Mouse (Mus musculus) Patski (cell line): ENCODE measurements at regions not wholly inside any gene's neighbourhood (a gene's known extent, or its start where the extent isn't known, plus 50 kb on each side); places are given as distances from the start of the nearest gene placed in this dataset.
"Not testable (repeated sequence)": the region's sequence is repeated elsewhere in the genome, so short reads cannot be mapped to it uniquely, and the experiment has no call there.

Experiments used
- ATAC-seq: fragments of 100-300 bp; one replicate; pipeline ENCODE4 v1.8.0; 2021
- CTCF ChIA-PET: fragments of 350-600 bp; sonication (Branson Sonifier 250); formaldehyde crosslinking; loops from one replicate; lab custom pipeline; 2022; ENCODE audit warnings: inconsistent platforms; lab: Charles Lee
- POLR2A ChIA-PET: fragments of 350-600 bp; sonication (Branson Sonifier 250); formaldehyde crosslinking; loops from one replicate; lab custom pipeline; 2022; ENCODE audit warnings: antibody characterized with exemption, inconsistent platforms; lab: Charles Lee
- DNase-seq: peaks from one replicate; pipeline ENCODE4 v3.0.0-alpha.2; 2011; ENCODE audit warnings: low read depth, low spot score
- H3K27me3 ChIP-seq: fragments of 371-371 bp; one replicate; pipeline ENCODE4 v1.5.1; 2021
- CTCF ChIP-seq: fragments of 100-300 bp; IDR thresholded peaks from one replicate; pipeline ENCODE4 v1.5.1; 2021
- in situ Hi-C: fragments of 300-500 bp; cut with MboI; formaldehyde crosslinking; loops from 3 replicates; pipeline ENCODE4 v1.11.1; 2018; ENCODE audit warnings: low pct_unique_long_range_greater_than_20kb, mixed read lengths

DNA sequence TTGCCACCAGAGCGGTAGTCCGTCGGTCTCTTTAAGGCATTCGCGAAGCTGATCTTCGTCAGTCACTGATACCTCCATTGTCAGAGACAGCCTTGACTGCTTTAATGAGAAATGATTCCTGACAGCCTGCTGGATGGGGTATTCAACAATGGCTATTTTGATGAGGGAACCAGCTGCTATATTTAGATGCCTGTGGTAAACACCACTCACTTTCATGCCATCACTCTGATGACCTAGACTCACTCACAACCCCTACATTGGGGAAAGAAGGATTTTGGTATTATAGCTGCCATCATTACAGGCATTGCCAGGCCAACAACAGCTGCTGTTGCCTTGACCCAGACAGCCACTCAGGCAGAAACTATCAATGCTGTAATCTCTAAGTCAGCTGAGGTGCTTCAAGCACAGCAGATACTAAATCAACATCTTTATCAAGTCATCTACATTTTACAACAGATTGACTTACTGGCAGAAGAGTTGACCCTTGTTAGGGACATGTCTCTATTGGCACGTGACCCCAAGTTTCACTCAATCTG is 57.7 kb upstream of the Amn1 start:
- CTCF ChIA-PET: interaction anchor here (1.4 kb wide), 1 partner anchor 22 kb away, joined by 3 read pairs; no protein-coding TSS in a partner anchor

DNA sequence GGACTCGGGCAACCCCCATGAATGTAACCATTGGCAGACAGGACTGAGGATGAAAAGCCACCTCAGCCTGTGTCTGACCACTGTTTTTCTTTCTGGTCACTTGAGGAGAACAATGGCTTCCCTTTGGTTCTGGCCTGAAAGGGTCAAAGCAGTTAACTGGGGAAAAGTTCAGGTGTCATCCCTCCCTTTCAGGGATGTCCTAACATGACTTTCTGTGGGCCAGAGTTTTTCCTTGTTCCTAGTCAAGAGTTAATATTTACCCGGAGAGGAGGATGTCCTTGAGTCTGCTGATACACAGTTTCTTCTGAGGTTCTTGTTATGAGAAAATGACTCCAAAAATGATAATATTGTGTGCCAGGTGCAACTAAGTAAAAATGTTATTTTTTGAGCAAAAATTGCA is 57.2 kb upstream of the Amn1 start:
- CTCF ChIA-PET, H3K27me3 ChIP-seq, DNase-seq, ATAC-seq, in situ Hi-C loops, POLR2A ChIA-PET: not testable (repeated sequence)

More for the DNA sequence above, 57.7 kb upstream of the Amn1 start:
- POLR2A ChIA-PET: interaction anchor here (0.6 kb wide), 1 partner anchor 171 kb away, joined by 3 read pairs; no protein-coding TSS in a partner anchor
- in situ Hi-C loops: no loop called here
- ATAC-seq: no peak
- DNase-seq: no peak
- TF ChIP-seq CTCF: no peak
- no peaks in the 10 kb centered on the region for H3K27me3 ChIP-seq

DNA sequence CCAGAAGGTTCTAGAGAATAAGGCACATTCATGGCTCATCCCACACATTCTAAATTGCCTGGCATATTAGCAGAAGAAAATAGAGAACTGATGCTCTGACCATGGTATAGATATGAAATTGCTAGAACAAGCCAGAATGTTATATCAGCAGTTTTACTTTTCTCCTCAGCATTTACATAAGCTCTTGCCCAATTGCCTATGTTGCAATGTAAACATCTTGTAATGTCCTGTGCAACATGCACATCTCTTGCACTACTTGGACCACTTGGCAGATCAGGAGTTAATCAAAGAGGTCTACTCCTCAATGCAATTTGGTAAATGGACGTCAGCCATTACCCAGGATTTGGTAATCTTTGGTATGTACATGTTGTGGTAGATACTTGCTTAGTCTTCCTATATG is 55.6 kb upstream of the Amn1 start:
- in situ Hi-C loops: no loop called here
- POLR2A ChIA-PET: no interaction called here
- no peak for DNase-seq
- TF ChIP-seq CTCF: no peak
- no peak for ATAC-seq
- CTCF ChIA-PET: interaction anchor here (0.7 to 2.0 kb wide), 2 partner anchors 8 to 10 kb away, joined by 3 to 4 read pairs; no protein-coding TSS in a partner anchor
- H3K27me3 ChIP-seq: no peaks in the 10 kb centered on the region

DNA sequence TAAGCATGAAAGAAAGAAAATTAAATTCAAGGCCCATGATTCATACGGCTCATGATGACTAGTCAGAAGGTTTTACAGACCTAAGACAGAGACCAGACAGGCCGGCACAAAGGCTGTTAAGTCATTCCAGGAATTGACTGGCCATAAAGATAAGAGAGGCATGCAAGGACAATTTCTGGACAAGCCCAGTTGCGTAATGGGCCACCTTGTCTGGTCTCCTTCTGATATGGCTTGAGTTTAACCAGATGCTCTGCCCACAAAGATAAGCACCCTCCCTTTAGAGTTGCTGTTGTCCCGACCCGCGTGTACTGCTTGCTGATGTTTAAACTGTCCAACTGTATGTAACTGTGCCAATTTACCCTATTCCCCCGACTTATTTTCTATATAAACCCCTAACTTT is 54.9 kb upstream of the Amn1 start:
- no peak for DNase-seq
- in situ Hi-C loops: no loop called here
- CTCF ChIA-PET: interaction anchor here (2.0 kb wide), 1 partner anchor 9 kb away, joined by 4 read pairs; no protein-coding TSS in a partner anchor
- POLR2A ChIA-PET: no interaction called here
- ATAC-seq: no peak
- no peaks in the 10 kb centered on the region for H3K27me3 ChIP-seq
- no peak for TF ChIP-seq CTCF

DNA sequence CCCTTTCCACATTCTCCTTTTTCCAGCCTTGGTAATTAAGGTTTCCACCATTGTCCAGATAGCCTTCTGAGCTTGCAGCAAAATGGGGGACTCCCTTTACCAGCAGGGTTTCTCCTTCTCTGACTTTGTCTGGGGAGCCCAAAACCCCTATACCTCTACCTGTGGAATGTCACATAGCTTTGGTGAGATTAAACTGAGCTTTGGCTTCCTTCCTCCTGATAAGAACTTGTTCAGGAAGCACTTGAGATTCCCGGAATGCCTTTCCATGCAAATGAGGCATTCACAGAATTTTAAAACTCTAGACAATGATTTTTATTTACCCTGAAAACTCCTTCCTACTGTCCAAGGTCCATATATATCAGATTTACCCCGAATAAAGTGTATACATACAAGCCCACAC is 49.8 kb upstream of the Amn1 start:
- no peak for DNase-seq

More for the DNA sequence above, 49.8 kb upstream of the Amn1 start:
- ATAC-seq: no peak
- CTCF ChIA-PET: interaction anchor here (1.4 kb wide), 1 partner anchor 17 kb away, joined by 4 read pairs; no protein-coding TSS in a partner anchor
- no peaks in the 10 kb centered on the region for H3K27me3 ChIP-seq
- no peak for TF ChIP-seq CTCF
- POLR2A ChIA-PET: no interaction called here
- in situ Hi-C loops: no loop called here
